Mouse (Mus musculus) adrenal gland, adult 2 months (tissue): ENCODE data around the gene Luzp2. TPM values are rescaled to one million over a fixed set of nuclear protein-coding genes. Genes with fewer than 3 reads are reported as not detected.

ENCODE experiments used
- DNase-seq: peaks from one replicate; pipeline ENCODE4 v3.0.0; 2021
- long read RNA-seq: library from polyadenylated mRNA; stranded (forward); transcript quantifications from one replicate; pipeline ENCODE4 v2.0.0, GENCODE M21; 2021
- polyA plus RNA-seq: library from polyadenylated mRNA; depleted of rRNA; stranded (reverse); fragments of >200 nt; gene quantifications from 2 replicates; pipeline ENCODE4 v1.2.3, GENCODE M21; 2012; rRNA removed
- total RNA-seq, 2 experiments: library from RNA; stranded (reverse); gene quantifications; 2 replicates each; pipeline ENCODE4 v1.2.3; 2021

Gene Luzp2
- total RNA-seq (1 to 10 TPM; 1.1 to 1.3 TPM), polyA plus RNA-seq (0.09 and 0.27 TPM in 2 replicates)
- long read RNA-seq = 0 reads

- DNase-seq = peak; percentile 1
These were observed at the start of gene Luzp2 for GRCm38 (mm10) chr7:54835372-54835851. Gene Luzp2 (plus strand): TSS chr7:54835498.

DNA sequence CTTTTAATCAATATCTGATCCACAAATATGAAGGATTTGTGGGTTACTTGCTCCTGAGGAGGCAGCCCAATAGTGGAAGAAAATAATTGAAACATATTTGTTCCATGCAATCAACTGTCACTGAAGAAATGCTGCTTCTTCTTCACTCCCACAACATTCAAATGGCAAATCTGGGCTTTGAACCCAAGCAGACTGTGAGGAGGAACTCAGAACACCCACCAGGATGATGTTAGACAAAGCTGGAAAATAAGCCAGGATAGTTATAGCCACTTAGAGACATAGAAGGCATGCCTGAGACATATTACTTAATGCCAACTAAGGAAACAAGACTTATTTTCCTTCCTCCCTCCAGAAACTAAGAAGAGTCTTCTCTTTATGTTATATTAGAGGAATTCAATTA, 47.8 kb upstream of the Luzp2 start:
- DNase-seq = no peak

DNA sequence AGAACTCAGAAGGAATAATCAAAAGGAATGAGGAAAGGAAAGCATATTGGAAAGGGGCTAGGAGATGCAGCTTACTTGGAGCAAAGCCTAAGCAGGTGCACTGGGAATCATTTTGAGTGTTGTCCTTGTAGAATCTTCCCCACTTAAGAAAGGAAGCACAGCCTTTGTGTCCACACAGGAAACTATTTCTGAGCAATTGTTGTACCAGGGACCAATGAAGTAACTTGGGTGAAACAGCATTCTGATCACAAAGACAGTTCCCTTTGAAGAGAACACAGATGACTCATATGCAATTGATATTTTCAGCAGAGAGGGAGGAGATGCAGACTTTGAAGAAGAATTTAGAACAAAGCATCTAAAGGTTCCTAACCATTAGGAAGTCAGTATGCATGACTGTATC, 16.7 kb upstream of the Luzp2 start:
- DNase-seq = no peak

GRCm38 (mm10) chr7:54828751-54829150, 6.5 kb upstream of the Luzp2 start:
- DNase-seq = no peak

DNA sequence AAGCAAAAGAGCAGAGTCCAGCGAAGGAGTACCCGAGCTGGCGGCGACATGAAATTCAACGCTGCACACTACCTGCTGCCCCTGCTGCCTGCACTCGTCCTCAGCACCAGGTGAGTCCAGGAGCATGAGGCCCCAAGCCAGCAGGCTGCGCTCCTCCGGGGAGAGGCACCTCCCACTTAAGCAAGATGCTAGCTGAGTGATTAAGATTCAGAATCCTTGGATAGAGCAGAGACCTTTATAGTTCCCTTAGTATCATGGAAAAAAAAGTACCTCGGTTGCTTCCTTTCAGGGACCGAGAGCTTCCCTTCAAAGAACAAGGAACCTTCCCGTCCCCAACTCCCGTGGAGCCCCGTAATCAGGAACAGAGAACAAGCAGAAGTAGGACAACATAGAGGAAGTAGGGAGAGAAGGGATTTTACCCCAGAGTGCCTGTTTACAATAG, 634 bp downstream of the Luzp2 start:
- DNase-seq = no peak

DNA sequence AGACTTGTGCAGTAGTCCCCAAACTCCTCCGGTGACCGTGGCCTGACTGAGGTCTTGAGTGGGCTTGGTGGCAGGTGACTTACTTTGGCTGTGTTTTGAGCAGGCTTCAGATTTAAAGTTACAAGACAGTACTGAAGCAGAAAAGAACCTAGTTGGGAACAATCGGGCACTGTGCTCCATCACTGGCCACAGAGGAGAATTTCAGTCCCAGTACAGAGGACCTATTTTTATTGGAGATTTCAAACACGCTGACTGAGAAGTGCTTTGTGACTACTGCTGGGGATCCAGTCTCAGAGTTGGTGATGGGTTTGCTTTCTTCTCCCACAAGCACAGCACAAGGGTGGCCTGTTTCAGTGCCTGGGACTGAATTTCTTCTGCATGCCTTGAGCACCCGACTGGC, 1.1 kb downstream of the Luzp2 start:
- no peak for DNase-seq

GRCm38 (mm10) chr7:54842807-54843335, 7.6 kb downstream of the Luzp2 start:
- DNase-seq = no peak

GRCm38 (mm10) chr7:54845875-54846691, 10.8 kb downstream of the Luzp2 start:
- no peak for DNase-seq

- no peak for DNase-seq
These were observed 11.4 kb downstream of the Luzp2 start for GRCm38 (mm10) chr7:54846692-54847020.

DNA sequence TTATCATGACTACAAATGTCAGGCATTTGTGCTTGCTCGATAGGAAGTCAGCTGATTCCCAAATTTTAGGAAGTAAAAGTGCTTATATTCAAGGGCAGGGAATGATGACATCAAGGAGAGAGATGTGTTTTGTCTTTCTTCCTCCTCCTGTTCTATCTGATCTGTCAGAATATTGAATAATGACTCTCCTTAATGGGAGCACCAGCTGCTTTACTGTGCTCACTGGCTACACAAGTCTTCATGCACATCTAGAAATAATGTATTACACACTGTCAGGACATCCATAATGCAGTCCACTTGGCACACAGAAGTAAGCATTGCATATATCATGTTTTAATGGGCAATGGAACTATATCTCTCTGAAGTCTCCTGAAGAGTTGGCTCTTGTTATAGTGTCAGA, 17.6 kb downstream of the Luzp2 start:
- DNase-seq = no peak

- DNase-seq = no peak
These were observed 26.0 kb downstream of the Luzp2 start for GRCm38 (mm10) chr7:54861230-54861856.

DNA sequence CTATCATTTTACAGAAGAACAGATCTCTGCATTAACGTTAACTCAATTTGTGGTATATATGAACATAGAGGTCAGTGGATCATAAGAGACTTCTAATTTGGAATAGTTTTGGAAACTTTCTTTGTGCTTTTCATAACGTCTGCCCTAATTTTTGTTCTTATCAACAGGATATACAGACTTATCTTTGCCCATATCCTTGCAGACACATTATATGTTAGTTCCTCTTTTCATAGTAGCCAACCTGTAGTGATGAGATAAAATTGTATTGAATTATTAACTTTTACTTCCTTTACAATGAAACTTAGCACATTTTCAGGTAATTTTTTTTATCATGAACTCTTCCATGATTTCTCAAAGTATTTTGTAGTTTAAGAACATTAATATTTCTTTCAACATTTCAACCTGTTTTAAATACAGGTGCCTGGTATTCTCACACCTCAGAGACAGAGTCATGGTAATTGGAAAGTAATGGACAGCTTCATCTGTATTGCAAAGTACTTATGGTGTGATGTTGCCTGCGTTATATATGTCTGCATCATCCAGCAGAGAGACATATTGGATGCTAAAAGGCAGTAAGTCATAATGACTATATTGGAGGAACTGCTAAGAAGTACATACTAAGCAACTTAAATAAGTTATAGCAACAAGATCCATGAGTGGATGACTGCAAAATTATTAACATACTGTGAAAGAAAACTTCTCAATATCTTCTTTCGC, 43.8 kb downstream of the Luzp2 start:
- DNase-seq = no peak

DNA sequence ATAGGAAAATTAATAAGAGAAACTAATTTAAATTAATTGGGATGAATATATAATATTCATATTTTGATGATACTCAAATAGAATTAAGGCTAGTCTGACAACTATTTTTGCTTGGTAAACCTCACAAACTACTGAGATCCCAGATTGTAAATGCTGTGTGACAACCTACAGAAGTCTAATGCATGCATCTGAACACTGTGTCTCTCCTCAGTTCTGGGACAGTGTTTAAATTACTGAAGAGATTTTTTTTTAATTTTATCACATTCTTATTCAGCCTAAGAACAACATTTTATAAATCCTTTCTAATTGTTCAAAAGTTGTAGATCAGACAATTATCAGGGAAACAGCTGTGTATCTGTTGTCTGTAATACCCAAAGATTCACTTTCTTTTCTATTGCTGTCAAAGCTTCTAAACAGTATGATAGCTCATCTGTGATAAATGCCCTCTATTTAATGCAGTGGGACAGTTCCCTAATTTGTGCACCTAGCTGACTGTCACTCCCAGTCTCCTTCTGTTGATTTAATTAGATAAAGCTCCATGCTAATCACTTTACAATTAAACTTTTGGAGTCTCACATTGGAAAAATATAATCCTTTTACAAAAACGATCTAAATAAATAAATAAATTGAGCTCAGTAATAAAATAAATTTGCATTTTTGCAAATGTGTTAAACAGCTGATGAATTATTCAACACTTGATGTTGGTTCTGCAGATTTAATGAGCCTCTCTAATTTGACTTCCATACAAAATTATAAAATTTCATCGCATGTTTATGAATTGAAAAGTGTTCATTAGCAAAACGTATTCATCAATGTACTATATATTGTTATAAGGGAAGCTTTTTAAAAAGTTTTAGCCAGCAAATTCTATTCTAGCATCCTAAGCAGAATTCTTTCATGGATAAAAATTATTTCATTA, 58.7 kb downstream of the Luzp2 start:
- DNase-seq = no peak

GRCm38 (mm10) chr7:54898589-54898988, 63.3 kb downstream of the Luzp2 start:
- no peak for DNase-seq

DNA sequence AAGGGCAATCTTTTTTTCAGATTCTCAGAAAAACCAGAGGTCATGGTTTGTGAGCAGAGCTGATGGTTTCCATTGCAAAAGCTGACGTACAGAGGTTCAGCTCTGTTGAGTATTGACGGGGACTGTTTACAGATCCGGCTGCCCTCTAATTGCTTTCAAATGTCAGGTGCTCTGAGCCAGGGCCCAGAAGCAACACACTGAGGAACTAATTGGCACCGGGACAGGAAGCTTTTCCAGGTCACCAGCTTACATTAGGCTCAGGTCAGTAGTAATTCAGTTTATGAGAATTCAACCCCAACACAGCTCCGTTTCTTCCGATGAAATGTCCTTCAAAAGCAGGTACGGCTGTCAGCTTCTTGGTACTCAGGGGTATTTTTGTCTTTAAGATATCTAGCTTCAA, 74.7 kb downstream of the Luzp2 start:
- no peak for DNase-seq

GRCm38 (mm10) chr7:54914030-54914429, 78.7 kb downstream of the Luzp2 start:
- DNase-seq = no peak

GRCm38 (mm10) chr7:54921991-54922390, 86.7 kb downstream of the Luzp2 start:
- DNase-seq = no peak

DNA sequence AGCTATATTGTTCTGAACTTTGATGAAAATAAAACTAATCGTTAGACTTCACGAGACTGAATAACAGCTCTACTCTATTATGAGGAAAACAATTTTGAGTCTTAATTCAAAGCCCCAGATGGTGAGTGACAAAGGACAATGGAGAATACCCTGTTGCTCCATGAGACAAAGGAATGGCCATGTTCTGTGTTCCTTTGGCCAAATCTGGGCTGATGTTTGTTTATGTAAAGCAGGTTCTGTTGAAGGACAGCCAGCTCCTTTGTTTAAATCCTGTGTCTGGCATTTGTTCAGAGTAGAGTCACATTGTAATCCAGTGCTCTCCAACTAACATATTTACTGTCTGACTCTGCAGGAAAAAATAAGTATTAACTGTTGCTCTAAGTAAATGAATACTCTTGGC, 121.5 kb downstream of the Luzp2 start:
- DNase-seq = no peak

DNA sequence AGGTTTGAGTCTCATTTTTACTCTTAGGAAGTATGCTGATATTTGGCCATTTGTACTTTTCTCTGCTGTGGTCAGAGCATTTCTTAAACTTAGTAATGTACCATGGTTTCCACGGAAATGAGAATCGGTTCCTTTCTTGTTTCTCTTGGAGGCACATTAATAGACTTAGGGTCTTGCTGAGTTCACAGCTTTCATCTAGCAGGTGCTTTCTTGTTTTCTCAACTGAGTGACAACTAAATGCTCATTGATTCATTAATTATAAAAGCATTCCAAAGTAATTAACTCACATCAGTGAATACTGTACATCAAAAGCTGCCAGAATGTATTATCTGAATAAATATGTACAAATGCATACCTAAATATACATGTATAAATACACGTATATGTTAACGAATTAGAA, 127.4 kb downstream of the Luzp2 start:
- DNase-seq = no peak

GRCm38 (mm10) chr7:54977372-54977771, 142.1 kb downstream of the Luzp2 start:
- DNase-seq = no peak

DNA sequence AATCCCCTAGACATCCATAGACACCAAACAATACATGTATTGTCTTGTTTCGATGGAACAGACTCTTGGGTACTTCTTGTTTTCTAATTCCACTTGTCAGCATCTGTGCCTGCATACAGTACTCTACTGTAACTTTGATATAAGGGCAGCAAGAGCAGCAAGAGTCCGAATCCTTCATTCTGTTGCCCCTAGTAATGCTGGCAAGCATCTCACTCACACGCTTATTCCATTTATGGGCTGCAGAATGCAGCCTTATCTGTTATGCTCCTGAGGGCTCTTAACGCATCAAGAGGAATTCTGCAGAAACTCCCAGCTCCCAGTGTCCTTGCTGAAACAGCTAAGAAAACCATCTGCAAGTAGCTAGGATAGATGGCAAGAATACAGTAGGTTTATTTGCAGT, 145.3 kb downstream of the Luzp2 start:
- DNase-seq = no peak

DNA sequence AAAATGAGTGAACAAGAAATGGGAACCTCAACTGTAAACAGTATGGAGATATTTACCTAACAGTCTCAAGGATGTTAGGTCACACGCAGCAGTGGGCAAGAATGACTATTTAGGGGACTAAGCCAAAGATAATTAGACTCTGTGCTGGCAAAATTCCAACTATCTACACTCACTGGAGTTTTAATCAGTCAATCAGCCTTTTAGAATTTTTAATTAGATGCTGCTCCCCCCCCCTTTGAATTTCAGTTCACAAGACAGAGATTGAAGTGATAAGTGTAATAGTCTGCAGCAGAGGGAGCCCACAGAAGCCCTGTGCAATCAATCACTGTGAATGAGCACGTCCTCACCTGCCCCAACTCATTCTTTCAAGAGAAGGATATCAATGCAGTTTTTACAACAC, 165.1 kb downstream of the Luzp2 start:
- DNase-seq = no peak
